Mouse (Mus musculus) adrenal gland, adult (tissue): ENCODE measurements around the gene Ankrd66.

Experiments
- DNase-seq, 2 experiments: peaks; one replicate each; pipeline ENCODE4 v3.0.0; 2022 to 2023; ENCODE audit warnings: low spot score in 1 of 2; ENCODE audit not compliant: inconsistent age in 2 of 2

Ankrd66 gene

DNA sequence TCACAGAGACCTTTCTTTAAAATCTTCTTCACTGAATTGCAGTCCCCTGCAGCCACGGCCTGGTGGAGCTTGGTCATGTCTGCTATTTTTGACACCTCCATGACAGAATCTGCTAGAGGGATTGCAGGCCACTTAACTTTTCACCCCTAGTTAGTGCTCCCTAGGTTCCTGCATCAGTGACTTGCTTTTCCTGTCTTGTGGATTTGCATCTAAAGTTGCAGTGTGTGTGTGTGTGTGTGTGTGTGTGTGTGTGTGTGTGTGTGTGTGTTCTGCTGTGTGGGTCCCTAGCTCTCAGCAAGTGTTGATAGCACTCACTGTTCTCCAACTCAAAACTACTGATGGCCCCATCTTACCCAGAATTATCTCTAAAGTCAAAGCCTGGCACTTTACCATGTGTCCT, at the start of gene Ankrd66:
Ankrd66 (minus strand) TSS at position 101 of the 400 bp plus-strand sequence.
- DNase-seq: no peak

DNA sequence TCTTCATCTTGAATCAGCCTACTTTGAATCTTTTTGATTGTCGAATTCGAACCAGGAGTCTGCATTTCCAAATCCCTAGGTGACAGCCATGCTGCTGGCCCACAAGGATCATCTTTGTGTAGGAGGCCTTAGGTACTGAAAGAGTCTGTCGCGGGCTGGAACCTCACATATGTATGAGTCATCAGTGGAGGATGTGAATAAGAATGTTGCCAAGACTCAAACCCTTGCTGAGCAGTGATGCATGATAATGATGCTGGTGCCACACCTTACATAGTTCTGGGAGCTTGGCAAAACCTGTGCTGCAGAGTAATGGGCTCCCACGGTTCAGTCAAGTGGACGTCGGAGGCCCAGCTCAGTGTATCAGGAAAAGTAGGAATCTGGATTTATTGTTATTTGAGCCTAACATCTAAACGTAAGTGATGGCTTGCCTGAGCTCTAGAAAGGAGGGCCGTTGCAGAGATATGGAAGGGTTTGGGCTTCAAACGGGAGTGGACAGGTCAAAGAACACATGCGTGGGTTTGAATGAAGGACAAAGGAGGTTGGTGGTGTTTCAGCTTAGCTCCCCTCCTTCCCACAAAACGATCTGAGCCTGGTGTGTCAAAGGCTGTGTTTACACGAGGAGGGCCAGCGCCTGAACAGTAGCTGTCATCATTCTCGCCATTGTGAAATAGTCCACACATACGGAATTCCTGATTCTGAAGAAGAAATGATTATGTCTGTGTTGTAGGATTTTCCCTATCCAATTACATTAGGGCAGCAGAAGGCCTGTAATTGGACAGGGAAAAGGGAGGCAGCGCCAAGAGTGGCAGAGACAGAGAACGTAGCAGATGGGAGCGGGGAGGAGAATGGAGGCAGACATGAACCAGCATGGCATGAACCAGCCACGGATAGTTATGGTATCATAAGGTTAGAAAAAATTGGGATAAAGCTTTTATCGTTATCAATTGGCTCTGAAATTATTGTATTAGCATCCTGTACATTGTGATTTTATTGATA, 49.2 kb upstream of the Ankrd66 start:
- DNase-seq: no peak

DNA sequence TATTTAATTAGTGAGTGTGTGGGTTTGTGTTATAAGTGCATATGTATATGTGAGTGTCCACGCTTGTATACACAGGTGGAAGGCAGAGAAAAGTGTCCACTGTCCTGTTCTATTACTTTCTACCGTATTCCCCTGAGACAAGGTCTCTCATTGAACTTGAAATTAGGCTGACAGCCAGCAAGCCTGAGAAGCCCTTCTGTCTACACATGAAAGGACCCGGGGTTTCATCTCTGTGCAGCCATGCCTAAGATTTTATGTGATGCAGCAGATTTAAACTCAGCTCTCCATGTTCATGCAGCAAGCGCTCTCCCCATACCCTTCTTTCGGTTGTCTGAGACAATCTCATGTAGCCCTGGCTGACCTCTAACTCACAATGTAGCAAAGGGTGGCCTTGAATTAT, 47.1 kb upstream of the Ankrd66 start:
- no peak for DNase-seq

DNA sequence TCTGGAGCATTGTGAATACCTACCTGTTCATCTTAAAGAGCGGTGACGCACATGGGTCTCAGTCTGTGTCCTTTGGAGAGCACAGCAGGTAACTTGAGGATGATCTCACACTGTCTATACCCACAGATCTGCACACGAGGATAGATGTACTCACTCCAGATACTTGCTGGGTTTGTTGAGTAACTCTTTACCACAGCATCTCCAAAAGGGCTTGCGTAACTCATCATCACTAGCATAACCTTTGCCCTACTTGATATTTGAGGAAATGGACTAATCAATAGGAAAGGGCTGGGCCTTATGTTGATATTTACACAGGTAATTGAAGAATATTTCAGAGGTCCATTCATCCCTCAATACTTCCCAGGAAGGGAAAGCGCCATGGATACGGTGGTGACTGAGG, 46.3 kb upstream of the Ankrd66 start:
- no peak for DNase-seq

DNA sequence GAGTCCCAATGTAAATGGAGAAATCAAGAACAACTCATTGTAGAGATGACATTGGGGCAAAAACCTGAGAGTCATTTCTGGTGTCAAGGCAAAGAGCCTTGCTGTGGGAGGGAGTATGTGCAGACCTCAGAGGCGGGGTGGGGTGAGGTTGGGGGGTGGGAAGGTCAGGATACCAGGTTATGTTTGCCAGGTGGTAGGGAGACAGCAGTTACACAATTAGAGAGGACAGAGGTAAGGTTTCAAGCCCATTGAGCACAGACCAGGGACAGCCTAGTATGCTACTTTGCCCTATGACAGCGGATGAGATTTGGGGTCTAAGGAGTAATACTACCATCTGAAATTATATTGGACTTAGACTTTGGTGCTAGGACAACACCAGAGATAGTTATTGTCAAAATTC, 43.8 kb upstream of the Ankrd66 start:
- DNase-seq: no peak

DNA sequence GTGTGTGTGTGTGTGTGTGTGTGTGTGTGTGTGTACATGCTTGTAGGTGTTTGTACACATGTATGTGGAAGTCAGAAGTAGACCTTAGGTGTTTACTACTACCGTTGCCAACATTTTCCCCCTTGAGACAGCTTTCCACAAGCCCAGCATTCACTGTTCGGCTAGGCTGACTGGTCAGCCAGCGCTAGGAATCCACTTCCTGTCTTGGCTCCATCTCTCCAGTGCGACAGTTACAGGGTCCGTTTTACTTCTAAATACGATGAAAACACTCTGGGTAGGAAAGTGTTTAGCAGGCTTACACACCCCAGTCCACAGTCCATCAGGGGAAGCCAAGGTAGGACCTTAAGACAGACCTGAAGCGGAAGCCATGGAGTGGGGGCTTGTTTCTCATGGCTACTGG, 41.3 kb upstream of the Ankrd66 start:
- DNase-seq: no peak

DNA sequence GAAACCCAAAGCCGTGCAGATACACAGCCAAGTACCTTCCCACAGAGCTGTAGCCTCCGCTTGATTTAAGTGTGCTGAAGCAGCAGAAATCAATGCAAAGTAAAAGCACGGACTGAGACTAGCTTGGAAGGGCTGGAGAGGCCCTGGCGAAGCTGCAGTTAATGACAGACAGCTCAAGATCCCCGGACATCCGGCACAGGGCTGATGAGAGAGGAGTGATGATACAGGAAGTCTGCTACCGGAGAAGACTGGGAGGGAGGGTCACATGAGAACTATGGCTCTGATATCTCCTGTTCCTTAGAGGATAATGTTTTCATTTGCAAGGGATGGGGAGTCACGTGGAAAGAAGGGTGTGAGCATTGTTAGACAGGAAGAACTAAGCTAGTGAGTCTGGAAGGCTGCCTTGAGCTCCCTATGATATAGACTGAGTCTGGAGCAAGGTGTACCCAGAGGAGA, 37.6 kb upstream of the Ankrd66 start:
- DNase-seq: no peak

DNA sequence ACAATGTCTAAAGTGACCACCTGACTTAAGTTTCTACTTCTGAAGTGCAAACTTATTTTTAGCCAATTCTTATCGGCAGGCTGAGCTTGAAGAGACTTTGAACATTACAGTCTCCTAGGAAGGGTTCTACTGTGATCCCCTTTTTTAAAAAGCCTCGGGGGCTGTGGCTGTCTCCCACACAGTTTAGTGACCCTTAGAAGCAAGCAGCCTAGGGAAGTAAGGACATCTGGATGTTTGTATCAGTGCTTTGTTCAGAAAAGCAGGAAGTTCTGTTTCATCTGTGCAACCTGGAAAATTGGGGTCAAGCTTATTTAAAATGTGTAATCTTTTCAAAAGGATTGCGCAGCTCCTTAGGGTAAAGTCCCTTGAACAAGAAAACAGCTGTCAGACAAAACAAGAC, 37.0 kb upstream of the Ankrd66 start:
- no peak for DNase-seq

DNA sequence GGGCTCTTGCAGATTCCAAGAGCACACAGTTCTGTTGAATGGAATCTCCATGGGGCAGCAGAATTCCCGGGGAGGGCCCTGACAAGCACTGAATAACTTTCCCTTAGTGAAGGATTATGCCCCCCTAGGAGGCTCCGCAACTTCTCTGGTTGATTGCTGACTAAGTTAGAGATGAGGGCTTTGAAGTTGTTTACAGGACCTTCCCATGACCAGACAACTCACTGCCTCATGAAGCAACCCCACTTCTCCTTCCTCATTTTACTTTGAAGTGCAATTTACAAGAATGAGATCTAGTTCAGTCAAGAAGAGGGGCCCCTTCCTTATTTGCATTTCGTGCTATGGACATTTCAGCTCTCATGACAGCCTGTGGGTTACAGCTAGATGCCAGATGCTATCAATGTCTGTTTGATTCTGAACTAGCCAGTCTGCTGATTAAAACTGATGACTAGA, 30.2 kb upstream of the Ankrd66 start:
- peak in 1 of 2 experiments; percentile 19 for DNase-seq

DNA sequence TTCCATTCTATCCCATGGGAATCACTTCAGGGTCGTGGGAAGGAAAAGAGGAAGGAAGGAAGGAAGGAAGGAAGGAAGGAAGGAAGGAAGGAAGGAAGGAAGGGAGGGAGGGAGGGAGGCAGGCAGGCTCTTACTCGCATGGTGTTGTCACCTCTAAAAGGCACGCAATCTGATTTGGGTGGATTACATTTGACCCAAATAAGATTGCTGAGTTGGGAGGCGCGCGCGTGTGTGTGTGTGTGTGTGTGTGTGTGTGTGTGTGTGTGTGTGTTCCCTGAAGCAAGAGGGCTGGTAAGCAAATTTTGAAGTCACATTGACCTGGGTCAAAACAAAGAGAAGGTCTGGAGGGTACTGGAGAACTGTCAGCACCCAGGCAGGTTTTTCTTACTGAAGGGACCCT, 25.8 kb upstream of the Ankrd66 start:
- DNase-seq: no peak

DNA sequence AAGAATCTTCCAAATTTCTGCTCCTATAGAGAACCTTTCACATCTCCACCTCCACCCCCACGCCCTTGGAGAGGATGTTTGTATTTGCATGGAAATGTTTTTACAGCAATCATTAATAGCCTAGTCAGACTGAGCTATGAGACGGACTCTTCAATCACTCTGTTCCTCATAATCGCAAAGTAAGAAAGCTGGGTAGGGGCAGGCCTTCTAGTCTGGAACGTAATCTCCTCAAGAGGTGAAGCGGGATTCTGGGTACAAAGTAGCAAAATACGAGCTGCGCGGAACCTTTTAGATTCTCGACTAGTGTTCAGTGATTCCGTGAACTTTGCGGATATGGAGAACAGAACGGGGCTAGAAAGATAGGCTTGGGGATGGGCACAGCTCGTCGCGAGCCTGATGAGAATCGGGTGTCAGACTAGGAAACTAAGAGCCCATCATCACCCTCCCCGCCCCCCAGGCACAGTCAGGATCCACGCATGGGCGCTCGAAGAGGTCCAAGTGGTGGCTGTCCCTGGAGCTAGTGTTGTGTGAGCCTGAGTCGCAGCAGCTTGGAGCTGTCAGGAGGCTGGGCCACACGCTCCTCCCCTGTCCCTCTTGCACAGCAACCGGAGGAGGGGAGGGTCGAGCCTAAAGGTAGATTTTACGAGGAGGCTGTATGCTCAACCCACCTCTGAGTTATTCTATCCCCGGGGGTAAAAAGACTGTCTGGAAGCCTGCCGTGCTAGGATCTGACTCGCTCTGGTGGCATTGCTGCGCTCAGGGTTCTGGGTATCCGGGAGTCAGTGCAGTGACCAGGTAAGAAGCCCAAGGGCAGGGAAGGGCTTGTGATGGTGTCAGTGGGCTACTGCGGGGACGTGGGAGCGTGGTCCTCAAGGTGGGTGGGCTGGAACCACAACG, 24.8 kb upstream of the Ankrd66 start, which contains the start of gene Pla2g7:
Pla2g7 (plus strand) TSS at position 107 of the 897 bp plus-strand sequence.
- DNase-seq: peak; percentile 16 to 55

DNA sequence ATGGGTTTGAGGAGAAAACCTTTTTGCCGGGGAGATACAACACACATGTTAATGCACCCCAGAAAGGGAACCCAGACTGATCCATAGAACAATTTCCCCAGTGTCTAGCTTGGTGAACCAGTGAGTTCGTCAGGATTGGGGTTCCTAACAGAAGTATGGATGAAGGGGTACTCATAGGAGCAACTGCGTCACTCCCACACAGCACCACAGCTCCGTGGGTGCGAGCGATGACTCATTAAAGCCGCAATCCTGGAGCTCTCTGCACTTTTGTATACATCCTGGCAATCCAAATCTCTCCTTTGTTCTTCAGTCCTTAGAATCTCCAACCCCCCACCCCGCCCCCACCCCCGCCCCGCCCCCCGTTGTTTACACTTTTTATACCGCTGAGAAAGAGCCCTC, 24.2 kb upstream of the Ankrd66 start:
- DNase-seq: no peak

DNA sequence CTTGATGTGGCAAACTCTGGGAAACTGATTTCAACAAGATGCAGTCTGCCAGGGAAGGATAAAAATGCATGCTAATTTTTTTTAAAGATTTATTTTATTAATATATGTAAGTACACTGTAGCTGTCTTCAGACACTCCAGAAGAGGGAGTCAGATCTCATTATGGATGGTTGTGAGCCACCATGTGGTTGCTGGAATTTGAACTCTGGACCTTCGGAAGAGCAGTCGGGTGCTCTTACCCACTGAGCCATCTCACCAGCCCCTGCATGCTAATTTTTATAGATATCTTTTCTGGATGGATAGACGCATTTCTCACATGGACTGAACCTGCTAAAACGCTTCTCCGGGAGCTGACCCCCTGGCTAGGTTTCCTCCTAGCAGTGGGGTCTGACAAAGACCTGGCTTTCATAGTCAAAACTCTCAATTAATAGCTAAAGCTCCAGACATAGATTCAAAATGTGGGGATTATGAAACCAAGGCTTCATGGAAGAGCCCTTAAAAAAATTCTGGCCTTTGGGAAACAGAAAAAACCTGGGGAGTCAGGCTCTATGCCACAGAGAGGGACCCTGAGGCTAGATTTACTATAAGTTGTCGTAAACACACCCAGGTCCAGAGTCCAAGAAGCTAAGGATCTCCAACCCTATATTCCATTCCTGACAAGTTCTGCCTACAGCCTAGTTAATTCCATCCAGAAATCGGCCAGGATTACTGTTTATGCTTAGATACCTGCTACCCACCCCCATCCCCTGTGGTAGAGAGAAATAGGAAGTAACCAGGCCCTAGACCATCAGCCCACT, 20.0 kb upstream of the Ankrd66 start:
- no peak for DNase-seq

DNA sequence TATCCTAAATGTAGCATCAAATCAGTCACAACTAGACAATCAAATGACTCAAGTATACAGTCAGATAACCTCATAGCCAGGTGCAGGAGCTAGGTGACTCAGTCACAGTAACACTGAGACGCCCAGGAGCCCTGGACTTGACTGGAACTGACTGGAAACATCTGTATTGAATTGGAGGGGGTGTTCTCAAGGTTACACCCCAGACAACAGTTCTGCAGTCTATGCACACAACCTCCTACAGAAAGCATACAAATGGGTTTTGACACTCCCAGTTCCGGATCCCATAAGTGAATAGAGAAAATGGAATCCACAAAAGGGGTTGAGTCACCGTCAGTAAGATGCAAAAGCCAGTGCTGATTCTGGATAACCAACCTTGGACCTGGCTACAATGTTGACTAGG, 15.2 kb upstream of the Ankrd66 start:
- DNase-seq: no peak

DNA sequence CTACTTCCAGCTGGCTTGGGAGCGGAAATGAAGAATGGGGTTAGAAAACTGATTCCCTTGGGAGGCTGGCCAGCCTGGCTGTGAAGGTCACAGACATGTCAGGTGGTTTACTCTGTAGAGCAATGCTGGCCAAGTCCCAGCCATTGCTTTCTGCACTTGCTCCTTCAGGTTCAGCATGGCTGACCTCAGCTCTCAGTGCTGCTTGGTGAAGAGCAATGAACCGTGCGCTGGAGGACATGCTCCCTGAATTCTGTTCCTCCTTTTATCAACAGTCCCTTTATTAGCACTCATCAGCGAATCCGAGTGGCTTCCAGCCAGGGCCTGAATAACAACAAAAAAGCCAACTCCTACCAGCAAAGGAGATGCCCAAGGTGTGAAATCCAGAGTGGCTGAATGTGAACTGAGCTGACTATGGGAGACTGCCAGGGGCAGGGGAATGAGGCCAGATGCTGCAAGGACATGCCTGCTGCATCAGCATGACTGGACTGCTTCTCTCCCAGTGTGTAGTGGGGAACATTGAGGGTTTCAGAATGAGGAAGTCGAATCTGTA, 14.2 kb upstream of the Ankrd66 start:
- peak; percentile 27 to 76 for DNase-seq

DNA sequence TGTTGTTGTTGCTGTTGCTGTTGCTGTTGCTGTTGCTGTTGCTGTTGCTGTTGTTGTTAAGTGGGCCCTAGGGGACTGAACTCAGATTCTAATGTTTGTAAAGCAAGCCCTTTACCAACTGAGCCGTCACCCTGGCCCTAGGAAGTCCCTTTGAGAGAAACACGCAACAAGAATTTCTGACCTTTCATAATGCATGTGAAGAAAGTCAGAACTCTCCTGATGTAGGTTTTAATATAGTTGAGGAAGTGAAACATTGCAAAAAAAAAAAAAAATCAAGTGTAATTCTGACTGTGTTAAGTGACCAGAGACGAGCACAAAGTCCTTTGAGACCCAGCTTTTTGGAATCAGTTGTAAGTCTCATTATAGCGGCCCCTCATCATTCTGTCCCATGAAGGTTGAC, 13.7 kb upstream of the Ankrd66 start:
- no peak for DNase-seq

DNA sequence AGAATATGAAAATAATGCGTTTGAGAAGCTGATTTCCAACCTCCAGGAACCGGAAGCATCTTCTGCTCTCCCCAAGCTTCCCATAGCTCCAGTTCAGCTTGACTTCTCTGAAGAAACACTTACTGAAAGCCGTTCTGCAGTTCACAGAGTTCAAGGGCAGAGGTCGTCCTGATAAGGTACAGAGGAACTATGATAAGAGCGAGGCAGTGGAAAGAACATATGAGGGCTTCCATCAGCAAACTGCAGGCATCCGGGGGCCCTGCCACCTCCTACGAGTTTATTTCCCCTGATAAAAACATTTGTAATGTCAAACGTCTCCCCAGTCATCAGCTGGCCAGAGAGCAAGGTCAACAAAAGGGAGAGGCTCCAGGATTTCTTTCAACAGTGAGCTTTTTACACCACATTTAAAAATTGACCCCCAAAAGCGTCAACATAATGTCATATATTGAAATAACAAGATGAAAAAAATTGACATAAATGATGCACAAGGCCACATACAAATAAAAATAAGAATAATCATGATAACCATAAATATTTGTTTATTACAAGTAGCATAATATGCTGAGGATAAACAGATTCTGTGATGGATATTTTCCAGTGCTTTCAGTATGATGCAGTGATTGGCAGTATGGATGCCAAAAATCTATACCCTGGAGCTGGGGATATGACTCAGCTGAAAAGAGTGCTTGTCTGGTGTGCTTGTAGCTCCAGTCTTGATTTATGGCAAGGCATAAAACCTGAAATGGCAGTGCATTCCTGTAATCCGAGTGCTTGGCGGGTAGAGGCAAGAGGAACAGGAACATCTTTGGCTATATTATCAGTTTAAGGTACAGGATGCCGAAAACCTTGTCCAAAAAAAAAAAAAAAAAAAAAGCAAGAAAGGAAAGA, 11.3 kb upstream of the Ankrd66 start:
- peak; percentile 10 to 53 for DNase-seq

DNA sequence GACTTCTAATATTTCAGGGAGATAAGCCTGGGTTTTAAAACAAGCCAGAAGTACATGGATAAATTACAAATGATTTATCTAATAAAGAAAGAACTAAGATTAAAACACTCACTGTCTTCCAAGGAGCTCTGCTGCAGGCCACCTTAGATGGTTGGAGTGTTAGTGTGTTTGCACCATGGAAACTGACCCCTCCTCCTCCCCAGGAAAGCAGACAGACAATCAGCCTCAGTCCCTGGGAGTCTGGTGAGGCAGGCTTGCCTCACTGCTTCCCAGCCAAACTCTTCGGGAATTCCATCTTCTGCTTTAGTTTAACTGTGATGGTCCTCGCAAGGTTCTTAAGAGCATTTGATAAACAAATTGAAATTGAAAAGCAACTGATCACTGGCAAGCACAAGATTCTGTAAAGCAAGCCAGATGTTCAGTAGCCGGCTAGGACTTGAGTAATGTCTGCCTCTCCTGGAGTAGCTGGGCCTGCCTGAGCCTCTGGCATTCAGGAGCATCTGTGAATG, 7.7 kb upstream of the Ankrd66 start:
- DNase-seq: no peak

DNA sequence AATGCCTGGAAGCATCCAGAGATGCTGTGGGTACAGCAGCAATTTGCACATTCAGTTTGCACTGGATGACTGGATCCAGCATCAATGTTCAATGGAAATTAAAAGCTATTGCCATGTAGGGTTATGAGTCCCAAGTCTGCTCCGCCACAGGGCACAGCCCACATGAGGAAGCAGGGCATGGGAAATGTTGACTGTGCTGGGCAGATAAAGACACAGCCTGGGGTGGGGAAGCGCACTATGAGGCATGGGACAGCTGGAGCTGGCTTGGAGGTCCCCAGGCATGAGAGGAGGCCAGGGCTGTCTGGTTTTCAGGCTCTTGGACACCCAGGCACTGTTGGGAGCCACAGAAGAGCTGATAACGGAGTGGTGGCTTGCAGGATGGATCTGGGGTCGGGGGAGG, 601 bp upstream of the Ankrd66 start:
- DNase-seq: no peak
